Mouse (Mus musculus): Measurements from ENCODE around the gene Zfp592. TPM values are rescaled to one million over a fixed set of nuclear protein-coding genes. Genes with fewer than 3 reads are reported as not detected.

Gene Zfp592
- polyA plus RNA-seq, 1 experiment: 17.3 TPM

DNA sequence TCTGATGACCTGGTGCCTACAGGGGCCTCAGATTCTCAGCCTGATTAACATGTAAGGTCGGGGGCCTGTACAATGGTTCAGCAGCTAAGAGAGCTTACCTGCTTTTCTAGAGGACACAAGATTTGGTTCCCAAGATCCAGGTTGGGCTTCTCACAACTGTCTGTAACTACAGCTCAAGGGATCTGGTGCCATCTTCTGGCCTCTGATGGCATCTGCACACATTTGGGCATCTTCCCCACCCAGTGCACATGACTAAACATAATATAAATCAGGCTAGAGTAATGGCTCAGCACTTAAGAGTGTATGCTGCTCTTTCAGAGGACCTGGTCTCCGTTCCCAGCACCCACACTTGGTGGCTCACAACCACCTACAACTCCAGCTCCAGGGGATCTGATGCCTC, 67.4 kb downstream of the Zfp592 start:
- TF ChIP-seq POLR2A (IDR thresholded peaks at IDR 0.05; ENCODE audit: borderline replicate concordance, insufficient read depth, low read length) (no peak), CTCF (IDR thresholded peaks at IDR 0.05; ENCODE audit: borderline replicate concordance, insufficient read depth, low read depth, low read length) (peak; percentile 49; the same call in 1 of the 2 replicates)
- no peaks in the 10 kb centered on the region for H3K4me1 ChIP-seq (ENCODE audit: control insufficient read depth, insufficient read depth, low read length)
- WGBS: 88% methylated on average over 2 of the region's 2 CpGs
- no peak for DNase-seq
- no peak overlapping the region for H3K4me3 ChIP-seq (replicated peaks; ENCODE audit: insufficient read depth, low read depth, low read length)
- no peak overlapping the region for H3K27ac ChIP-seq (ENCODE audit: insufficient read depth, low read length)
- no peaks in the 10 kb centered on the region for H3K27me3 ChIP-seq (ENCODE audit: control insufficient read depth, insufficient read depth, low read length)

DNA sequence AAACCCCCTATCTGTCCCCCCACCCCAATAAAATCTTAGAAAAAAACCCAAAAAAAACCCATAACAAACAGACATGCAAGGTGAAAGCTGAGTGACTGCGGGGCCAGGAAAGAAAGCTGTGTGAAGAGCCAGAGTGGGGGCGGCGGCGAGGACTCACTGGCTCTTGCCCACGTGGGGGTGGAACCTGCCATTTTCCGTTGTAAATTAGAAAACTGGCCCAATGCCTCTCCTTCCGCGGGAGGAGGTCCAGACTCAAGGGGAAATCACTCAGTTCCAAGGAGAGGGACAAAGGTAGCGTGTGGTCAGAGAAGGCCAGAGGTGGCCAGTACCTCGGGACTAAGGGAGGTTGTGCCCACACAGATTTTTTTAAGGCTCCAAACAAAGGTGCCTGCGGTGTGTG, 68.5 kb downstream of the Zfp592 start:
- TF ChIP-seq POLR2A (IDR thresholded peaks at IDR 0.05; ENCODE audit: borderline replicate concordance, insufficient read depth, low read length) (no peak), CTCF (IDR thresholded peaks at IDR 0.05; ENCODE audit: borderline replicate concordance, insufficient read depth, low read depth, low read length) (no peak)
- Histone ChIP-seq H3K4me1 (ENCODE audit: control insufficient read depth, insufficient read depth, low read length) (no peaks in the 10 kb centered on the region), H3K27ac (ENCODE audit: insufficient read depth, low read length) (no peak overlapping the region), H3K27me3 (ENCODE audit: control insufficient read depth, insufficient read depth, low read length) (no peaks in the 10 kb centered on the region), H3K4me3 (replicated peaks; ENCODE audit: insufficient read depth, low read depth, low read length) (no peak overlapping the region)
- DNase-seq: peak in 1 of 2 experiments; percentile 23
- WGBS: 53% methylated on average over 11 of the region's 11 CpGs

DNA sequence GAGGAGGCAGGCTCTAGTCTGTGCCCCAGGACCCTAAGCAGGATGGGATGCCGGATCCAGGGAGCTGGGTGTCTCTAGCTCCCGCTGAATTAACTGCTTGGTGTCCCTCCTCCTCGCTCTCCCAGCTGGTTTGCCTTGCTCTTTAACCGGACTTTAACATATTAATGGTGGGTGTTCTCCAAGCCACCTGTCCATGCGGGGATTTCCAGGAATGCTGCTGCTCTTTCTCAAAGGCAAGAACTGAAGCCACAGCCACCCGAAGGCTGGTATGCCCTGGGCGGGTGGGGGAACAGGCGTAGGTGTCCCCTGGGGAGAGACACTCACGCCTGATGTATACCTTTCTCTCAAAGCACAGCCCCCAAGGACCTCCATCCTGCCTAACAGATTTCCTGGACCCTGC, 69.9 kb downstream of the Zfp592 start:
- H3K4me3 ChIP-seq (replicated peaks; ENCODE audit: insufficient read depth, low read depth, low read length): no peak overlapping the region
- H3K27me3 ChIP-seq (ENCODE audit: control insufficient read depth, insufficient read depth, low read length): no peaks in the 10 kb centered on the region
- no peak overlapping the region for H3K27ac ChIP-seq (ENCODE audit: insufficient read depth, low read length)
- H3K4me1 ChIP-seq (ENCODE audit: control insufficient read depth, insufficient read depth, low read length): no peaks in the 10 kb centered on the region
- 51% methylated on average over 9 of the region's 9 CpGs for WGBS
- DNase-seq: no peak
- TF ChIP-seq POLR2A (IDR thresholded peaks at IDR 0.05; ENCODE audit: borderline replicate concordance, insufficient read depth, low read length) (no peak), CTCF (IDR thresholded peaks at IDR 0.05; ENCODE audit: borderline replicate concordance, insufficient read depth, low read depth, low read length) (no peak)

DNA sequence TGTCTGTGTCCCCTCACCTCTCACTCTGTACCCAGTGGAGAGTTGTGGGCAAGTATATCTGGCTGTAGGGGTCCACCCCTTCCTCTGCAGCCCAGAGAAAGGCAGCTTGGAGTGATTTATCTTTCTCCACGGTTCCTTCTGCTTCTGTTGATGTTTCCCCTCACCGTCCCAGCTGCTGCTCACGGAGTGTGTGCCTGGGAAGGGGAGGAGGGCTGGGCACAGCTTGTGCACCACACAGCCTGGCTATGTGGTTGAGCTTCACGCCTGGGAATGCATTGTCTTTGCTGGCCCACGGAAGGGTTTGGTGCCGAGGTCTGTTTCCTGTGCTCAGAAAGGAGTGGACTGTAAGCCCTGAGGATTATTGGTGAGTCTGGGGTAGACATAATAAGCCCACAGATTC, 73.2 kb downstream of the Zfp592 start:
- WGBS: 24% methylated on average over 6 of the region's 6 CpGs
- no peak overlapping the region for H3K27ac ChIP-seq (ENCODE audit: insufficient read depth, low read length)
- no peak for DNase-seq
- no peak for TF ChIP-seq POLR2A (IDR thresholded peaks at IDR 0.05; ENCODE audit: borderline replicate concordance, insufficient read depth, low read length)
- no peak for TF ChIP-seq CTCF (IDR thresholded peaks at IDR 0.05; ENCODE audit: borderline replicate concordance, insufficient read depth, low read depth, low read length)
- no peak overlapping the region for H3K4me3 ChIP-seq (replicated peaks; ENCODE audit: insufficient read depth, low read depth, low read length)
- H3K27me3 ChIP-seq (ENCODE audit: control insufficient read depth, insufficient read depth, low read length): no peaks in the 10 kb centered on the region
- H3K4me1 ChIP-seq (ENCODE audit: control insufficient read depth, insufficient read depth, low read length): no peaks in the 10 kb centered on the region

DNA sequence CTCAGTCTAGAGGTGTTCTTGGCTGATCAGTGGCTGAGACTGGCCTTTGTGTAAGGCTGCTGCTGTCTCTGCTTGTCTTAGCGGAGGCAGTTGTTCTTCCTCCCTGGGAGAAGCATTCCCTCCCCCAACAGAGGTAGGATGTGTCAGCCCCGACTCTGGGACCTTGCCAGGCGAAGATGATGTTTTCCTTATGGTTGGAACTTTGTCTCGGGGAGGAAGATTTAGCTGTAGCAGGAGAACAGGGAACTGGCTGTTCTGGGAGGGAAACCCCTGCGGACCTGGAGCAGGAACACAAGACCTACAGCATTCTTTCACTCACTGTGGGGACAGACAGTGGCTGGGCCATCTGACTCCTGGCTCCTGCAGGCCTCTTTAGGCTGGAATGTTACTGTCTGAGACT, 79.0 kb downstream of the Zfp592 start:
- H3K27me3 ChIP-seq (ENCODE audit: control insufficient read depth, insufficient read depth, low read length): no peaks in the 10 kb centered on the region

DNA sequence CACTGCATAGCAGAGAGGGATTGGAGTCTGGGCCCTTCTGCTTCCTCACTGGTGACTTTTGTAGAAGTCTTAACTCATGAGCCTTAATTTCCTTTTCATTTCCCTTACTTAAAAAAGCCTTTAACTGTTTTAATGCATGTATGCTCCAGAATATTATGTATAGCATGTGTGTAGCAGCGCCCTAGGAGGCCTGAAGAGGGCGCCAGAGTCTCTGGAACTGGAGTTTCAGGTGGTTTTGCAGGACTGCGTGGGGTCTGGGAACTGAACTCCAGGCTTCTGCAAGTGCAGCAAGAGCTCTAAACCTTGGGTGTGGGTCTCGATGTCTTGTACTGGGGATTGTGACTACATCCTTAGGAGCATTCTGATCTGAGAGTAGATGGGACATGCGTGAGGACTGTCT, 79.8 kb downstream of the Zfp592 start:
- no peak for TF ChIP-seq POLR2A (IDR thresholded peaks at IDR 0.05; ENCODE audit: borderline replicate concordance, insufficient read depth, low read length)
- TF ChIP-seq CTCF (IDR thresholded peaks at IDR 0.05; ENCODE audit: borderline replicate concordance, insufficient read depth, low read depth, low read length): no peak
- Histone ChIP-seq H3K4me1 (ENCODE audit: control insufficient read depth, insufficient read depth, low read length) (no peaks in the 10 kb centered on the region), H3K27ac (ENCODE audit: insufficient read depth, low read length) (no peak overlapping the region), H3K27me3 (ENCODE audit: control insufficient read depth, insufficient read depth, low read length) (no peaks in the 10 kb centered on the region), H3K4me3 (replicated peaks; ENCODE audit: insufficient read depth, low read depth, low read length) (no peak overlapping the region)
- WGBS: 83% methylated on average over 5 of the region's 5 CpGs
- no peak for DNase-seq

More for the DNA sequence above, 79.0 kb downstream of the Zfp592 start:
- Histone ChIP-seq H3K4me1 (ENCODE audit: control insufficient read depth, insufficient read depth, low read length) (no peaks in the 10 kb centered on the region), H3K27ac (ENCODE audit: insufficient read depth, low read length) (no peak overlapping the region), H3K4me3 (replicated peaks; ENCODE audit: insufficient read depth, low read depth, low read length) (no peak overlapping the region)
- TF ChIP-seq POLR2A (IDR thresholded peaks at IDR 0.05; ENCODE audit: borderline replicate concordance, insufficient read depth, low read length): no peak
- no peak for TF ChIP-seq CTCF (IDR thresholded peaks at IDR 0.05; ENCODE audit: borderline replicate concordance, insufficient read depth, low read depth, low read length)
- WGBS: 31% methylated on average over 5 of the region's 5 CpGs
- no peak for DNase-seq

DNA sequence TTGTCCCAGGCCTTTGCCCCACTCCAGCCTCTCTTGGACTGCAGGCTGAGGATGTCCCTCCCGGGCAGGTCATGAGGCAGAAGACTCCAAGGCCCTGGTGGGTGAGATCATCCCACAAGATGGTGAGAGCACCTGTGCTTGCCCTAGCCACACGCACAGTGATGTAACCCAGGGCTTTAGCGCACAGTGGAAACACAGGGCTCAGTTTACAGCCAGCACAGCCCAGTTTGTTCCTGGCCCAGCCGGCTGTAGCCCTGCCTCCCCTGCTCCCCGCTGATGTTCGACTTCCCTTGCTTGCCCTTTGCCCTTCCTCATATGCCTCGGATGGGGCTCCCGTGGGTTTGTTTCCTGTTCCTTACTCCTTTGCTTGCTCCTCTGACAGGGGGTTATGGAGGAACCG, 81.1 kb downstream of the Zfp592 start:
- H3K27me3 ChIP-seq (ENCODE audit: control insufficient read depth, insufficient read depth, low read length): no peaks in the 10 kb centered on the region
- H3K4me3 ChIP-seq (replicated peaks; ENCODE audit: insufficient read depth, low read depth, low read length): no peak overlapping the region
- whole genome bisulfite sequencing: 68% methylated on average over 9 of the region's 9 CpGs
- DNase-seq: no peak
- no peak overlapping the region for H3K27ac ChIP-seq (ENCODE audit: insufficient read depth, low read length)
- no peaks in the 10 kb centered on the region for H3K4me1 ChIP-seq (ENCODE audit: control insufficient read depth, insufficient read depth, low read length)
- no peak for TF ChIP-seq POLR2A (IDR thresholded peaks at IDR 0.05; ENCODE audit: borderline replicate concordance, insufficient read depth, low read length)
- TF ChIP-seq CTCF (IDR thresholded peaks at IDR 0.05; ENCODE audit: borderline replicate concordance, insufficient read depth, low read depth, low read length): no peak

DNA sequence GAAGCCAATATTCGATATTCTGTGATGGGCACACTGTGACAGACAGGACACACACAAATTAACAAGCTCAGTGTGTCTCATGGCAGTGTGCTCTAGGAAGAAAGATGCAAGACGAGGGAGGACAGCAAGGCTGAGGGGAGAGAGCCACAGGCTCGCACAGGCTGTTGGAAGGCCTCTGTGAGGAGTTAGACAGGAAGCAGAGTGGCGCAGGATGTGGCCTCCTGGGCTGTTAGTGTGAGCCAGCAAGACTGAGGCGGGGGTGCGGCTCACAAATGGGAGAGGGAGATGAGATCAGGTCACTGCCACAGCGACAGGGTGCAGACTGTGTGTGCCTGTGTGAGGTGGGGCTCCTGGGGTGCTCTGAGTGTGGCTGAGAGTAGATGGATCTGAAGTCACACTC, 81.8 kb downstream of the Zfp592 start:
- no peak overlapping the region for H3K27ac ChIP-seq (ENCODE audit: insufficient read depth, low read length)
- DNase-seq: no peak
- no peak for TF ChIP-seq CTCF (IDR thresholded peaks at IDR 0.05; ENCODE audit: borderline replicate concordance, insufficient read depth, low read depth, low read length)
- TF ChIP-seq POLR2A (IDR thresholded peaks at IDR 0.05; ENCODE audit: borderline replicate concordance, insufficient read depth, low read length): no peak
- H3K27me3 ChIP-seq (ENCODE audit: control insufficient read depth, insufficient read depth, low read length): no peaks in the 10 kb centered on the region
- no peaks in the 10 kb centered on the region for H3K4me1 ChIP-seq (ENCODE audit: control insufficient read depth, insufficient read depth, low read length)
- WGBS: 71% methylated on average over 7 of the region's 7 CpGs
- H3K4me3 ChIP-seq (replicated peaks; ENCODE audit: insufficient read depth, low read depth, low read length): no peak overlapping the region
